Mouse (Mus musculus): ENCODE measurements around the gene Adora2b. TPM values are rescaled to one million over a fixed set of nuclear protein-coding genes. Genes with fewer than 3 reads are reported as not detected.
A peak's percentile ranks its signal among the peaks of the same experiment; 100 is the strongest.

Gene Adora2b
- polyA plus RNA-seq (2012; rRNA removed), result 5.4 and 7.6 TPM in 2 replicates

- peak within 1 kb of the TSS; percentile 70 for H3K4me3 ChIP-seq (ENCODE audit: insufficient read depth, low read depth, low read length)
- H3K4me1 ChIP-seq (ENCODE audit: control insufficient read depth, insufficient read depth, low read length), result no peaks in the 10 kb centered on the region; the same call in 1 of the 2 replicates
- WGBS, result under 1% methylated on average over 69 of the region's 69 CpGs
- H3K27me3 ChIP-seq (replicated peaks; ENCODE audit: control insufficient read depth, insufficient read depth, low read length), result no peaks in the 10 kb centered on the region
- TF ChIP-seq CTCF (conservative IDR thresholded peaks at IDR 0.05; ENCODE audit: insufficient read depth, insufficient read length, low read depth, low read length) (no peak), POLR2A (IDR thresholded peaks at IDR 0.05; ENCODE audit: low read depth, low read length) (no peak)
- peak; percentile 78 for DNase-seq
- H3K36me3 ChIP-seq (ENCODE audit: control insufficient read depth, insufficient read depth, low read length), result no peaks in the 10 kb centered on the region
- no peak within 1 kb of the TSS for H3K27ac ChIP-seq (ENCODE audit: insufficient read depth, low read depth, low read length)
Observed at GRCm38 (mm10) chr11:62248401-62249244, at the start of gene Adora2b. Gene Adora2b, plus strand, starts transcription at chr11:62248984.

GRCm38 (mm10) chr11:62200901-62201512, 47.8 kb upstream of the Adora2b start:
- H3K27me3 ChIP-seq (replicated peaks; ENCODE audit: control insufficient read depth, insufficient read depth, low read length), result no peaks in the 10 kb centered on the region
- H3K27ac ChIP-seq (ENCODE audit: insufficient read depth, low read depth, low read length), result no peak overlapping the region
- H3K36me3 ChIP-seq (ENCODE audit: control insufficient read depth, insufficient read depth, low read length), result no peaks in the 10 kb centered on the region; the same call in 1 of the 2 replicates
- no peaks in the 10 kb centered on the region for H3K4me1 ChIP-seq (ENCODE audit: control insufficient read depth, insufficient read depth, low read length)
- no peak for TF ChIP-seq CTCF (conservative IDR thresholded peaks at IDR 0.05; ENCODE audit: insufficient read depth, insufficient read length, low read depth, low read length)
- TF ChIP-seq POLR2A (IDR thresholded peaks at IDR 0.05; ENCODE audit: low read depth, low read length), result no peak
- H3K4me3 ChIP-seq (ENCODE audit: insufficient read depth, low read depth, low read length), result no peak overlapping the region
- no peak for DNase-seq
- 67% methylated on average over 5 of the region's 5 CpGs for WGBS

DNA sequence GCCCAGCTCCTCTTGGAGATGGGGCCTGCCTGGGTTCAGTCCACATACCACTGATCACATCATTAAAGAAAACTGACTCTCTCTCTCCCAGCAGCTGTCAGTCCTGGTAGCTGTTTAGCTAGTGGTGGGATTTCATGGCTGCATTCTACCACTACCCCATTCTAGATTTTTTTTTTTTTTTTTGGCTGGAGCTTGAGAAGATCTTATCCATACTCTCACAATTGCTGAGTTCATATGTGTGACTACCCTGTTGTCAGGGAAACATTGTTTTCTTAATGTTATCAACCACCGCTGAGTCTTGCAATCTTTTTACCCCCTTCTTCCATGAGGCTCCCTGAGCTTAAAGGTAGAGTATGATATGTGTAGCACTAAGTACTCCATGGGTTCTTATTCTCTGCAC, 46.1 kb upstream of the Adora2b start:
- DNase-seq, result no peak
- no peak for TF ChIP-seq CTCF (conservative IDR thresholded peaks at IDR 0.05; ENCODE audit: insufficient read depth, insufficient read length, low read depth, low read length)
- no peak for TF ChIP-seq POLR2A (IDR thresholded peaks at IDR 0.05; ENCODE audit: low read depth, low read length)
- Histone ChIP-seq H3K36me3 (ENCODE audit: control insufficient read depth, insufficient read depth, low read length) (no peaks in the 10 kb centered on the region; the same call in 1 of the 2 replicates), H3K4me1 (ENCODE audit: control insufficient read depth, insufficient read depth, low read length) (no peaks in the 10 kb centered on the region), H3K27me3 (replicated peaks; ENCODE audit: control insufficient read depth, insufficient read depth, low read length) (no peaks in the 10 kb centered on the region), H3K4me3 (ENCODE audit: insufficient read depth, low read depth, low read length) (no peak overlapping the region), H3K27ac (ENCODE audit: insufficient read depth, low read depth, low read length) (no peak overlapping the region)
- WGBS, result 84% methylated on average over 1 of the region's 1 CpGs

DNA sequence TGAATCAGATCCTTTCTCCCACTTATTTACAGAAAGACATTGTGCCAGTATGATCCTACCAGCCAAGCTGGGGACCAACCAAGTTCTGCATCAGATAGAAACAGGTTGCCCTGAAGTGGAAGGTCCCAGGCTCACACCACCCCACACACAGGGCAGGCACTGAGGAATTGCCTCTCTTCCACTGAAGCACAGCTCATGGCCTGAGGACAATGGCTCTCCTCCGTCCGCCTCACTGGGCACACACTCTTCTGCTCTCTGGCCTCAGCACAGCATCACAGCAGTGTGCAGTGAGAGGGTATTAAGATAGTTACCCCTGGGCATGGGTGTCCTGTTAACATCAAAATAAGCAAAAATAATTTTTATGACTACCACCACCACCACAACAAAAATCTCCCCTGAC, 39.7 kb upstream of the Adora2b start:
- TF ChIP-seq CTCF (conservative IDR thresholded peaks at IDR 0.05; ENCODE audit: insufficient read depth, insufficient read length, low read depth, low read length) (no peak), POLR2A (IDR thresholded peaks at IDR 0.05; ENCODE audit: low read depth, low read length) (no peak)
- no peak overlapping the region for H3K4me3 ChIP-seq (ENCODE audit: insufficient read depth, low read depth, low read length)
- no peak for DNase-seq
- WGBS, result 74% methylated on average over 2 of the region's 2 CpGs
- no peaks in the 10 kb centered on the region for H3K27me3 ChIP-seq (replicated peaks; ENCODE audit: control insufficient read depth, insufficient read depth, low read length)
- H3K4me1 ChIP-seq (ENCODE audit: control insufficient read depth, insufficient read depth, low read length), result peaks cover 7% of the 10 kb centered on the region
- no peak overlapping the region for H3K27ac ChIP-seq (ENCODE audit: insufficient read depth, low read depth, low read length)
- H3K36me3 ChIP-seq (ENCODE audit: control insufficient read depth, insufficient read depth, low read length), result no peaks in the 10 kb centered on the region; the same call in 1 of the 2 replicates

GRCm38 (mm10) chr11:62209891-62210290, 38.9 kb upstream of the Adora2b start:
- Histone ChIP-seq H3K4me1 (ENCODE audit: control insufficient read depth, insufficient read depth, low read length) (peaks cover 7% of the 10 kb centered on the region), H3K27ac (ENCODE audit: insufficient read depth, low read depth, low read length) (no peak overlapping the region), H3K36me3 (ENCODE audit: control insufficient read depth, insufficient read depth, low read length) (no peaks in the 10 kb centered on the region; the same call in 1 of the 2 replicates), H3K4me3 (ENCODE audit: insufficient read depth, low read depth, low read length) (no peak overlapping the region), H3K27me3 (replicated peaks; ENCODE audit: control insufficient read depth, insufficient read depth, low read length) (no peaks in the 10 kb centered on the region)
- WGBS, result 33% methylated on average over 4 of the region's 4 CpGs
- TF ChIP-seq CTCF (conservative IDR thresholded peaks at IDR 0.05; ENCODE audit: insufficient read depth, insufficient read length, low read depth, low read length), result no peak
- TF ChIP-seq POLR2A (IDR thresholded peaks at IDR 0.05; ENCODE audit: low read depth, low read length), result no peak
- DNase-seq, result peak; percentile 48

DNA sequence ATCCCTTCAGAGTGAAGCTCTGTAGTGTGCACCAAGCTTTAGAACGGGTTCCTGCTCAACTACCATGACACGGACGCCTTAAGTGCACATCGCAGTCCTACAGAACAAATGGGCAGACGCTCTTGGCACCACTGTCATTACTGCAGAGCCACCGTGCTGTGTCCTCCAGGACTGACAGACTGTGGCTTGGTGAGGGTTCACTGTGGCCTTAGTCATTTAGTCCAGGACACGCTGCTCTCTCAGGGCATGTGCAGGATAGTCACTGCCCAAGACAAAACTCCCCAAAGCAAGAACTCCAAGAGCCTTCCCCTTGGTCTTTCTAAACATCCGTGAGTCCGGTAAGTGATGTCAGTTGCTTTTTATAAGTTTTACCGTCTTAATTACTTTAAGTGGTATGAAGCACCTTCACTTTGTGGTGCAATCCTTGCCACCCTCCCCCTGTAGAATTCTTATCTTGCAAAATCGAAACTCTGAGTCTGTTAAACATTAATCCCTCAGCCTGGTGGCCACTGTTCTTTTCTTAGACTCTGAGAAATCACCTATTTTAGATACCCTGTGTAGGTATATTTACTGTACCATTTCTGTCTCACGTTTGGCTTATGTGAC, 35.3 kb upstream of the Adora2b start:
- Histone ChIP-seq H3K4me3 (ENCODE audit: insufficient read depth, low read depth, low read length) (no peak overlapping the region), H3K4me1 (ENCODE audit: control insufficient read depth, insufficient read depth, low read length) (peaks cover 11% of the 10 kb centered on the region), H3K27ac (ENCODE audit: insufficient read depth, low read depth, low read length) (no peak overlapping the region; the same call in 1 of the 2 replicates), H3K27me3 (replicated peaks; ENCODE audit: control insufficient read depth, insufficient read depth, low read length) (no peaks in the 10 kb centered on the region), H3K36me3 (ENCODE audit: control insufficient read depth, insufficient read depth, low read length) (no peaks in the 10 kb centered on the region)
- TF ChIP-seq POLR2A (IDR thresholded peaks at IDR 0.05; ENCODE audit: low read depth, low read length) (no peak), CTCF (conservative IDR thresholded peaks at IDR 0.05; ENCODE audit: insufficient read depth, insufficient read length, low read depth, low read length) (no peak)
- 60% methylated on average over 12 of the region's 12 CpGs for WGBS
- peak; percentile 47 for DNase-seq

DNA sequence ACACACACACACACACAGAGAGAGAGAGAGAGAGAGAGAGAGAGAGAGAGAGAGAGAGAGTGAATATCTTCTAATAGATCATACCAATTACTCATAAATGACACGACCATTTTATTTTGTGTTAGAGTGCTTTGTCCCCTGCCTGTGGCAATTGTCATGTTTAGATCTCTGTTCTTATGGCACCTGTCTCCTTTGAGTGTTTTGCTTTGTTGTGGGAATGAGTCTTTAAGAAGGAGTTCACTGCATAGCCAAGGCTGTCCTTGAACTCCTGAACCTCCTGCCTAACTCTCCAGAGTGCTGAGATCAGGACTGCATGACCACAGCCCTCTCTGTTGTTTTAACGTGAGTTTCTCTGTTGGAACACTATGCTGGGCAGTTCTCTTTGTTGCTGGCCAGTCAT, 33.7 kb upstream of the Adora2b start:
- no peaks in the 10 kb centered on the region for H3K27me3 ChIP-seq (replicated peaks; ENCODE audit: control insufficient read depth, insufficient read depth, low read length)
- H3K4me1 ChIP-seq (ENCODE audit: control insufficient read depth, insufficient read depth, low read length), result peaks cover 7% of the 10 kb centered on the region; the same call in 1 of the 2 replicates
- TF ChIP-seq POLR2A (IDR thresholded peaks at IDR 0.05; ENCODE audit: low read depth, low read length) (no peak), CTCF (conservative IDR thresholded peaks at IDR 0.05; ENCODE audit: insufficient read depth, insufficient read length, low read depth, low read length) (no peak)
- H3K4me3 ChIP-seq (ENCODE audit: insufficient read depth, low read depth, low read length), result no peak overlapping the region
- DNase-seq, result no peak
- H3K27ac ChIP-seq (ENCODE audit: insufficient read depth, low read depth, low read length), result no peak overlapping the region
- 71% methylated on average over 2 of the region's 2 CpGs for WGBS
- no peaks in the 10 kb centered on the region for H3K36me3 ChIP-seq (ENCODE audit: control insufficient read depth, insufficient read depth, low read length)

Data from kidney, adult 2 months (tissue).